In the genomic region with DNA sequence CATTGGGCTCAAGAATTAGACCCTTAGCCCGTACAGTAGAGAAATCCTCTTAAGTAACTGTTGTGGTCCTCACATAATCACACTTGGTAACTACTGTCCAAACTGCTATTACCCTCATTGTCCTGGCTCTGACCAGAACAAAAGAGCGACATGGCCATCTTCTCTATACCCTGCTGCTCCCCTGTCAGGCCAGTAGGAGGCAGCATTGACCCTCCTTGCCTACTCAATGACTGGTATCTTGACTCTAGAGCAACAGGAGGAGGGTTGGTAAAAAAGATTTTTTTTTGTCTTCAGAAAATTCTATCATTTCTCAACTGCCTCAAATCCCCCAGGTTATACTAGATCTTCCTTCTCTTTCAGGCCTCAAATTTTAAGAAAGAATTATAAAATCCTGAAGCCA, we compare ENCODE assay signal across 9 mouse cellular contexts.
DNase-seq lines count a peak whose midpoint lies in the region; ATAC-seq lines count a peak whose summit lies in the region.
"Had no signal": no experiment of that assay in that cellular context is flagged by ENCODE, and none has a peak within 500 bp of the region (broad histone marks: within the 10 kb centered on the region; RNA-seq: fewer than 3 reads in every experiment).

No protein-coding gene starts in this region.

- intact Hi-C loops in heart, postnatal 10 days (cut with DNase I), result loop anchor here (2.0 kb wide), 1 partner anchor 339 kb away; no protein-coding TSS in a partner anchor

- H3K9me3 ChIP-seq in forebrain, embryonic 14.5 days (replicated peaks; ENCODE audit: control insufficient read depth, low read length), result no peaks in the 10 kb centered on the region
- H3K9me3 ChIP-seq in forebrain, embryonic 15.5 days, result no peaks in the 10 kb centered on the region
- H3K9me3 ChIP-seq: neural tube, embryonic 12.5 days had no signal

- no peak overlapping the region for H3K27ac ChIP-seq in forebrain, embryonic 14.5 days (ENCODE audit: low read depth, low read length)
- no peak overlapping the region for H3K27ac ChIP-seq in forebrain, embryonic 15.5 days (replicated peaks)
- H3K27ac ChIP-seq: neural tube, embryonic 12.5 days had no signal

- no peak overlapping the region for H3K4me2 ChIP-seq in forebrain, embryonic 14.5 days (ENCODE audit: low read length)
- H3K4me2 ChIP-seq in forebrain, embryonic 15.5 days (replicated peaks), result no peak overlapping the region
- H3K4me2 ChIP-seq: neural tube, embryonic 12.5 days had no signal

- H3K9ac ChIP-seq in forebrain, embryonic 14.5 days (ENCODE audit: low read length), result no peak overlapping the region
- no peak overlapping the region for H3K9ac ChIP-seq in forebrain, embryonic 15.5 days (replicated peaks)
- H3K9ac ChIP-seq: neural tube, embryonic 12.5 days had no signal

- H3K4me1 ChIP-seq in forebrain, embryonic 14.5 days (ENCODE audit: control insufficient read depth, insufficient read depth, low read length), result no peaks in the 10 kb centered on the region; the same call in 1 of the 2 replicates
- H3K4me1 ChIP-seq in forebrain, embryonic 15.5 days, result peaks cover 6% of the 10 kb centered on the region
- H3K4me1 ChIP-seq: neural tube, embryonic 12.5 days had no signal

- no peaks in the 10 kb centered on the region for H3K36me3 ChIP-seq in forebrain, embryonic 14.5 days (ENCODE audit: control insufficient read depth, insufficient read depth, low read length)
- no peaks in the 10 kb centered on the region for H3K36me3 ChIP-seq in forebrain, embryonic 15.5 days
- H3K36me3 ChIP-seq: neural tube, embryonic 12.5 days had no signal

- H3K4me3 ChIP-seq in forebrain, embryonic 14.5 days (ENCODE audit: low read depth, low read length), result no peak overlapping the region
- H3K4me3 ChIP-seq in forebrain, embryonic 15.5 days, result no peak overlapping the region
- H3K4me3 ChIP-seq: neural tube, embryonic 12.5 days had no signal

- peak; percentile 46 for DNase-seq in forebrain, embryonic 14.5 days (ENCODE audit: low spot score)
- peak; percentile 14 for DNase-seq in ovary, postnatal 14 days (ENCODE audit: low spot score)
- DNase-seq in ovary, adult 18-20 months (ENCODE audit: low spot score), result no peak
- peak; percentile 7 for DNase-seq in c-Kit-positive CD71-positive TER-119-negative erythroid progenitor cells, embryonic 14.5 days (ENCODE audit: low read depth)
- DNase-seq in heart, postnatal 10 days, result peak; percentile 42 to 53
- DNase-seq in mesoderm, embryonic 11.5 days (ENCODE audit: low read depth, low spot score), result peak; percentile 42
- no peak for DNase-seq in MN1 (ENCODE audit: low spot score)

- ATAC-seq in forebrain, embryonic 14.5 days, result no peak
- no peak for ATAC-seq in forebrain, embryonic 15.5 days (replicated peaks)

- 40% methylated on average over 2 of the region's 2 CpGs for WGBS in forebrain, embryonic 14.5 days
- 49% methylated on average over 2 of the region's 2 CpGs for WGBS in forebrain, embryonic 15.5 days

- H3K27me3 ChIP-seq in forebrain, embryonic 14.5 days (replicated peaks; ENCODE audit: control insufficient read depth, insufficient read depth, low read length), result no peaks in the 10 kb centered on the region
- no peaks in the 10 kb centered on the region for H3K27me3 ChIP-seq in forebrain, embryonic 15.5 days
- H3K27me3 ChIP-seq: neural tube, embryonic 12.5 days had no signal

Comparison
In these comparisons a context has a peak if more than half of its experiments do, and no peak if none do; other contexts are left out.
1. DNase-seq: peak in forebrain, embryonic 14.5 days (single experiment), ovary, postnatal 14 days (single experiment), c-Kit-positive CD71-positive TER-119-negative erythroid progenitor cells, embryonic 14.5 days (single experiment), heart, postnatal 10 days (2 of 2) and mesoderm, embryonic 11.5 days (single experiment); none in ovary, adult 18-20 months (single experiment) and MN1 (single experiment).